Mouse (Mus musculus): Measurements from ENCODE around the gene Olfr745.

GRCm38 (mm10) chr14:50614579-50614978 lies 24.6 kb upstream of the Olfr745 start, which contains the start of gene Olfr744:
- no peak for TF ChIP-seq POLR2A (IDR thresholded peaks at IDR 0.05; ENCODE audit: borderline replicate concordance, low read depth, low read length)
- no peak for TF ChIP-seq CTCF (IDR thresholded peaks at IDR 0.05; ENCODE audit: low read depth, low read length)

Measured in bone marrow macrophage, adult 2 months (primary cell).